Mouse (Mus musculus): Measurements from ENCODE around the gene Cd101. TPM values are rescaled to one million over a fixed set of nuclear protein-coding genes. Genes with fewer than 3 reads are reported as not detected.

The Cd101 gene
- polyA plus RNA-seq, 2 experiments from 2014 or later = 11.3 to 21.4 TPM

DNA sequence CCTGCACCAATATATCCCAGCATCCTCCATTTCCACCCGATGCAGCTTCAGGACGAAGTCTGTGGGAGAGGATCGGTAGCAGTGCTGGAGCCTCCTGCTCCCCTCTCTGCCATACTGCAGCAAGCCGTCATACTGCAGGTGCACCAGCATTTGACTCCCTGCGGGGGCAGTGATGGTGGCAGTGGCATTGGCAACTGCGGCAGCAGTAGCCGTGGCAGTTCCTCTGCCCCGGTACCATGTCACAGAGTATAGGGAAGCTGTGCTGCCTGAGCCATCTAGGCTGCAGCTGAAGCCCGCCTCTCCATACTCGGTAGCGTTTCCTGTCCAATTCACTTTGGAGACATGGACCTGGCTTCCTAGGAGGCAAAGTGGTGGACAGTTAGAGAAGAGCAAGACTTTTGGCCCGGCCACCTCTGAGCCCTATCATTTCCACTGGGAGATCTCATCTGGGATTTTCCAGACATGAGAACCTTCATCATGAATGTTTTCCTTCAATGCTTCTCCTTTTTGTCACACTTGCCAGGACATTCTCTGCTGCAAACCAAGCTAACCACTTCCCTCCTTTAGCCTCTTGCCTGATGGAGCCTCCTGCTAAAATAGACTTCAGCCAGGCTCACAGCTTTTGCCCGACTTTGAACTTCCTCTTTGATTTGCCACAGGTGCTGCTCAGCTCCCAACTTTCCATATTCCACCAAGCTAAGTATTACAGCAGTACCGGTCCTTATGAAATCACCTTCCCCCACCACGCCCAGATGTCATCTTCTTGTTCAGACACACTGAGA lies 25.6 kb downstream of the Cd101 start:
- no peak for ATAC-seq

DNA sequence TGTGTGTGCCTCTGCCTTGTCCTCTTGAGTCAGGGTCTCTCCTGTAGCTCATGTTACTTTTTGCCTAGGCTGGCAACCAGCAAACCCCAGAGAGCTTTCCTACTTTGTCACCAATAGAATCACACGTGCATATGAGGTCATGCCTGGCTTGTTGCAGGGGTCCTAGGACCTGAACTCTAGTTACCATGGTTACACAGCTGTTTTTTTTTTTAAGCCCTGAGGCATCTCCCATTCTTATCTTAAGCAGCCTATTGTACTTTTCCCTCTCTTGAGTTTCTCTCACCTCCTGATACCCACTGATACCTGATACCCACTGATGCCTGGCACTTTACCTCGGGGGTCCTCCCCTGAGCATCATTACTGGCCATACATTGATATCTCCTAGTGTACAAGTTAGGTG lies 29.6 kb downstream of the Cd101 start:
- no peak for ATAC-seq

DNA sequence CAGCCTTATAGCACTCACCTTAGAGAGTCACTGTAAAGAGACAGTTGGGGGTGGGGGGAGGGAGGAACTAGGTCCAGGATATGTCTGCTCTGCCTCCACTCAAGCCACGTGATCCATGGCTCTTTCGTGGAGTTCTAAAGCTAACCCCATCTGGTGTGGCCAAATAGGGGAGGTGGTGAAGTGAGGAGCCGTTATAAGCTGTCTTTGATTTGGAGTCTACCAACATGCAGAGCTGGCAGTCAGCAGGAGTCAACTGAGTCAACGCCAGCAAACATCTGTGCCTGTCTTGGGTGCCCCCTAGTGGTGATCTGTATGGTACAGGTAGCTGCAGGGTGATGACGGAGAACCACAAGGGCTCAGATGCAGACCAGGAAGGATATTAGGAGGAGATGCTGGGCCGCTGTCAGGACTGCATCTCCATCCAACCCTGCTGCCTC lies 30.4 kb downstream of the Cd101 start:
- peak; percentile 96 for ATAC-seq

DNA sequence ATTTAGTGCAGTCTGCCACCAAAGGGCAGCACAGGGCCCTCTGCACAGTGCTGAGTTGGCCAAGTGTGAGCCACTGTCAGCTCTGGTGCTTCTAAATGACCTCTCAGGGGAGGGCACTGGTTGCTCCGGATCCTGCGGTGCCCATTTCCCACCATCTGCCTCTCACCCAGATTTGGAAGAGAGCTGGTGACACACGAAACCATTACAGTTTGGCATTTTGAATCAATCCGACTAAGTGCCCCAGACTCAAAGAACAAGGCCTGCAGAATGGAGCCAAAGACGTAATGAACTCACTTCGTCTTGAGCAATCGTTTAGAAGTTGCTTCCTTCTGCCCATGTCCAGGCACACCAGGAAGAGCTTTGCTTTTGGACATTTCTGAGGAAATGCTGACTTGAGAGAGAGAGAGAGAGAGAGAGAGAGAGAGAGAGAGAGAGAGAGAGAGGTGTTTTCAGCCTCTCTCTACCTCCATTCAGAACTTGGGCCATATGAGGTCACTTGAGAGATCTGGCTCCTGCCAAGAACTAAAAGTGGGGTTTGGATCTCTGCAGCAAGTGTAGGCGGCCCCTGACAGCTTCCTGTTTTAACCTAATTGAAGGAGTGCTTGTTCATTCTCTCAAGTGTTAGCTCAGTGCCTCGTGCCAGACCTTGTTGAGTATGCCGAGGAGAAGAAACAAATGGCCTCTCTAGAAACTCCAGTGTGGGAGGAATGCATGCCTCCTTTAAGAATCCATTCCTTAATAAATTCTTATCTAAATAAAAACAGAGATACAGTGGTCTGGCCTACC lies 31.4 kb downstream of the Cd101 start:
- ATAC-seq = no peak

DNA sequence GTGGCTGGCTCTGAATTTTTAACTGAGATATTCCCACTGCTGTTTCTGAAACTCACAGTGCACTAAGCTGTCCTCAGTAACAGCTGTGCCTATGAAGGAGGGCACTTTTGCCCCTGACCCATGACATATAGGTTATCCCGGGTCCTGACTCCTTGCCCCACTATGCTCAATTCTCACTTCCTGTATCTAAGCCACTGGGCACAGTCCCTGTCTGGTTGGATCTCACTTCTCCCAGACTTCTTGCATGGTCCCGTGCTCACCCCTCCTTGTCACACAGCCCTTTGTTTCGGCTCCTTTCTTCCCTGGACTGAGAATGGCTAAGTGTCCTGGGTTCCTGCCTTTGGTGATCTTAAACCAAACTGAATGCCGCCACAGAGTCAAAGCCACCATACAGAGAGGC lies 35.1 kb downstream of the Cd101 start:
- ATAC-seq = no peak

DNA sequence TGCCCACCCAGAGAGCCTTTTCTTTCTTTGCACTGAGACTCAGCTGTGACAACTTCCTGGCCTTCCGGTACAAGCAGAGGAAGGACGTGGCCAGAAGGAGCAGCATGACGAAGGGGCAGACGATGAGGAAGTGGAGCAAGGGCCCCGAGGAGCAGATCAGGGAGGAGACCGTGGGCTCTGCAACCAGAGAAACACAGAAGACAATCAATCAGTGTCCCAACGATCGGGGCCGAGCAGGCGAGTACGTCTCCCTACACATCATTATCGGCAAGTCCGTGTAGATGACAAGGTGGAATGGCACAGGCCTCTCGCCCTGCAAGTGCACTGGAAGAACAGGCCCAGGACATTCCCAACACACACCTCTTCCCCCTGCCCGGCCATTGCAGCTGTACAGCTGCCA lies 35.6 kb downstream of the Cd101 start:
- ATAC-seq = peak; percentile 42

DNA sequence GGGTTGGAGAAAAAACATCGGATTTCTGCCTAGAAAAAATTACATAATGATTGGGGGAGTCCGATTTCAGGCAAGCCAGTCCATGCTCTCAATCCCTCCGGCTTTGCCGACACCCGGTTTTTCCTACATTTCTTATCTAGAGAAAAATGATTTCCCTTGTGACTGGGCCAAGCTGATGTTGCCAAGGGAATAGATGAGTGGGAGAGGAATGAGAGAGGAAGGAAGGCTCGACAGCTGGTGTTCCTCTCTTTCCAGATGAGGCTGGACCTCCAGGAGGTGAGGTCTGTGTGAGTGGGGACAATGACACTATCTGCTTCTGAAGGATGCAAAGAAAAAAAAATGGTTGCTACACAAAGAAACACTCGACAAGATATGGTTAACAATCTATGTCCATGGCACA lies 36.2 kb downstream of the Cd101 start:
- ATAC-seq = no peak

DNA sequence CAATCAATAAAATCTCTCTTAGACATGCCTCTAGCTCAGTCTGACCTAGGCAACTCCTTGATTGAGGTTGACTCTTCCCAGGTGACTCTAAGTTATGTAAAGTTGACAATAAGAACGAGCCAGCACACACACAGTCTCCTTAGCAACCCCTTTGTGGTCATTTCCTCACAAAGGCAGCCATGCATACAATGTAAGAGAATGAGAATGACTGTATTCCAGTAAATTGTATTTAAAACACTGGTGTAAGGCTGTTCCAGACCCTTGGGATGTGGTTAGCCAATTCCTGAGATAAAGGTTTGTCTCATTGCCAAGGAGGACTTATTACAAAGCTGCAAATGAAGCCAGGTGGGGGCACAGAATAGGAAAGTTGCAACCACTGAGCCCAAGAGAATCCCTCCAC lies 39.1 kb downstream of the Cd101 start:
- ATAC-seq = no peak

DNA sequence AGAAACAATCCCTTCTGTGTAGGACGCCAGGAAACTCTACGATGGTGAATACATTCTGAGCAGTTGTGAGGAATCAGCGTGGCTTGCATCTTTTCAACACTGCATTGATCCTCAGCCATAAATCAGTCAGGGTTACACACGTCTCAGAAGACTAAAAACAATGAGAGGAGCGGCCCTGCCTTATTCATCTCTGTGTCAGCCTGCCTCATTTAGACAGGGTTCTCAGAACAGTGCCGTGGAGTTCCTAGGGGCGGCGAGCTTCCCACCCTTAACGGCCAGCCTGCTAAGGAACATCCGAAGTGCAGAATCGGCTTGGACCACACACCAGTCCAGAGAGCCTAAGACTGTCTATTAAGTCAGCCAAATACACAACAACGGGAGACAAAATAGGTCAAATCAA lies 39.9 kb downstream of the Cd101 start:
- ATAC-seq = no peak

DNA sequence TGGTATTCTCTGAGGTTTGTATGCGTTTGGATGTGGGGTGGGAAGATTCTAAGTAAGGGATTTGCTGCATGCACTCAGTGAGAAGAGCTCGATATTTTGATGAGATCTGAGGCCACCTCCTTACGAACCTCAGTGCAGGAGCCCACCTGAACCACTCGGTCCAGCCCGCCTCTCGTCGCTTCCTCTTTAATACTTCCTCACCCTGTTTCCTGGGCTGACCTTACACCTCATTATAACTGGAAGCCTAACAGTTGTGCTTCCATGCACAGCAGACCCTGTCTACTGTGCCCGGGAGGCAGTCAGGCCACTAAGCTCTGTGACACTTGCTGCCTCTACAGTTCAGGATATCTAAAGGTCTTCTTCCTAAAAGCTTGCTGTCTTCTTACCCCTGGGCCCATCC lies 50.1 kb downstream of the Cd101 start:
- ATAC-seq = no peak

DNA sequence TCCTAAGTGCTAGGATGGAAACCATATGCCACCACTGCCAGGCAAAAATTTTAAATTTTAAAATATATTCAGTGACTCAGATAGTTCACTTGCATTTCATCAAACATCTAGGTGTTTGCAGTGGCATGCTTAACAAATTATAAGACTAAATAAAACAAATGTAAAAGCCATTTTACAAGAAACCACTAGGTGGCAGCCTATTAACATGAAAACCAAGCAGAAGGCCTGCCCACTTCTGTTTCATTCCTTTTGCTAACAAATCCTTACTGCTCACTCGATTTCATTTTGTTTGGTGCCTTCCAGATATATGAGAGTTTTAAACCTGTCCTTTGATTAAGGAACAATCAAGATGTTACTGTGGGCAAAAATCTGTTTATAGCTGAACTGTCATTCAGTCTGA lies 55.5 kb downstream of the Cd101 start:
- no peak for ATAC-seq

DNA sequence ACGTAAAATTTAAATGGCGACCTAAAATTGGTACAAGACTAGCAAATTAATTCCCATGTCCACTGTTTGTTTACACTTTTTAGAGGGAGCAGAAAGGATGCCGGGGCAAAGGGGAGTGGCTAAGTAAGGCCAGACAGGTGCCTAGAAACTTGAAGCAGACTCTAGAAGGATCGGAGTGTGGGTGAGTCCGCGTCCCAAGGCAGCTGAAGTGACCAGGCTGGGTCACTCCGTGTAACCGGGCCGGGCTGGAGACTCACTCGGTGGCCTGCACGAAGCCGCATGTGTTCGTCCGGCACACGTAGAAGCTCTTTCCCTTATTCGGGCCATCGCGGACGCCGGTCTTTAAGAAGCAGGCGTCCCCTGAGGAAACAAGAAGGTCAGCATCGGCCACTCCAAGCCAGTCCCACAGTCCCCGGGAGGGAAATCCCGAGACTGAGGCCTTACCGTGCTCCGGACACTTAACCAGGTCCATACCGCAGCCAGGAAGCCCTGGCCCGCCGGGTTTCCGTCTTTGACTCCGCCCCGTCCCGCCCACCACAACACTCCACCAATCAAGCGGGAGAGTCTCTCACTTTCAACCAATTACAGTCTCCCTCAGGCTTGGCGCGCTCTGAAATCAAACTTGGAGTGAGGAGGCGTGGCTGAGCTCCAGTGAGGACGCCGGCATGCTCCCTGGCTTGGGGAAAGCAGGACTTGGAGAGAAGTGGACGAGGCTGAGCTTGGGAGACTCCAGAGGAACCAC lies 60.0 kb downstream of the Cd101 start, which contains the start of gene Ttf2:
TSS of gene Ttf2 (minus strand) at position 488 of the 742 bp plus-strand sequence.
- ATAC-seq = peak; percentile 100

DNA sequence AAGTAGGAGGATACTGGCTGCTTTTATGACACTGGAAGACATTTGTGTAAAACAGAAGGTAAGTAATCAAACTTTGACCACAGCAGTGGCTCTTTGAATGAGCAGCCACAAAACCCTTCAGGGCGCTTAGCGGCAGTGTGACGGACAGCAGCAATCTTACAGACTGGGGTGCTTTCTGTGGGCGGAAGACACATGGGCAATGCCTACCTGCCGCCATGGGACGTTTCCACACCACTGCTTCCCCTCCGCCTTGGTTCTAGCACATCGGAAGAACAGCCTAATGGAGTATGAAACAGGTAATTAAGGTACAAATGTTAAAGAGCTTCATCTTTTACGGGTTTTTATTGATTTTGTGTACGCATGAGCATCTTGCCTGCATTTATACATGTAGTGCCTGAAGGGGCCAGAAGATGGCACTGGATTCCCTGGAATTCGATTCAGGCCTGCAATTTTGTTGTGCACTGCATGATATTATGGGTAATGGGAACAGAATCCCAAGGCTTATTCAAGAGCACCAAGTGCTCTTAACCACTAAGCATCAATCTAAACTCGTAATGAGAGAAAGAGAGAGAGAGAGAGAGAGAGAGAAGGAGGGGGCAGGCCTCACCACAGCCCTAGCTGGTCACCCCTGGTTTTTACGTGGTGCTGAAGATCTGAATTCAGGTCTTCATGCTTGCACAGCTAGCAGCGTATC lies 65.4 kb downstream of the Cd101 start:
- ATAC-seq = no peak

DNA sequence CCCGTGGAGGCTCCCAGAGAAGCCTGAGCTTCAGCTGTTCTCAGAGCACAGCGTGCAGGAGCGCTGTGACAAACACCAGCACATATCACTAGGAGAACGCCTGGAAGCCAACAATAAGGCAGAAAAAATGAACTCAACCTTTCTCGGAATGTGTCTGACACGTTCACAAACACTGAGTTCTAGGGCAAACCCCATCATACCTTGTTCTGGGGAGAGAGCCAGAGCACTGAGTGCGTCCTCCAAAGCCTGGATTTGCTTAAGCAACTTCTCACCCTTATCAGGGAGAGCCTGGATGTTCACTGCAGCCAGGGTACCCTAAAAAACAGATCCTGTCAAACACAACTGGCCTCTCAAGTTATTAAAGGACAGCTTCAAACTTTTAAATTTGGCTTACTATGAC lies 67.9 kb downstream of the Cd101 start:
- ATAC-seq = no peak

DNA sequence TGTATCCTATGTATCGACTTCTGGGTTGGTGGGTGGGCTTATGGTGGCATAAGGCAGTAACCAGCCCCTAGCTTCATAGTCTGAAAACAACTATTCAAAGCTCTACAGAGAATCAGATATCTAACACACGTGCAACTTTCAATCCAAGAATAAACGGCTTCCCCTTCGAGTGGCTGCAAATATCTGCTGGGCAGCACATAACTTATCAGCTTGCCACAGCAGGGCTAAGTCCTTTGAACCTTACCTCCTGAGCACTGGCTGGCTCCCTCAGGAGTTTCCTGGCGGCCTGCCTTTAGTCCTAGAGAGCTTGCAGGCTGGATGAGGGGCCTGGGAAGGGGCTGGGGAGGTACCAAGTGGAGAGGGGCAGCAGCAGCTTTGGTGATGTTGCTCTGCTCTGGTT lies 68.3 kb downstream of the Cd101 start:
- ATAC-seq = no peak

DNA sequence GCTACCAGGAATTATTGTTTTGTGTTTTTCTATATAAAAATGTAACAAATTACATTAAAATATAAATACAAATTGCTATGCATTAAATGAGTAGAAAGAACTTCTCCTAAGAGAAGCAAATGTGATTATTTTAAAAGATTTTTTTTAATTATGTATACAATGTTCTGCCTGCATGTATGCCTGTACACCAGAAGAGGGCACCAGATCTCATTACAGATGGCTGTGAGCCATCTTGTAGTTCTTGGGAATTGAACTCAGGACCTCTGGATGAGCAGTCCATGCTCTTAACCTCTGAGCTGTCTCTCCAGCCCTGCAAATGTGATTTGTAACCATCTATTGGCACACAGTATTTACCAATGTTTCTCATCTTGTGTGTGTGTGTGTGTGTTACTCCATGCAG lies 74.7 kb downstream of the Cd101 start:
- no peak for ATAC-seq

DNA sequence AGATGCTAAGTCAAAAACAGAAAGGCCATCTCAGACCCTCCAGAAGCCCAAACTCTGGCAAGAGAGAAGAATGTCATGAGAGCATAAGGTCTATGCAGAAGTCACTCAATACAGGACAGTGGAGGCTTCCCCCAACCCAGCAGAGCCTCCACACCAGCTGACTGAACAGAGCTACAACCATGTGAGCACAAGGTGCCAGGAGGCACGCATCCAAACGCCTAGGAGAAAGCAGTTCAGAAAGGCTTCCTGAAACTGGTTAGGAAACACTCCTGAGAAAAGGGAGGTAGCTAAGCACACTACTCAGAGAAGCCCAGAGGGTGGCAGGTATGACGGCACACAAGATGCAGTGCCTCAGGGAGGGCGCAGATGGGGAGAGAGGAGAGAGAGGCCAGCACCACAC lies 77.8 kb downstream of the Cd101 start:
- ATAC-seq = no peak

DNA sequence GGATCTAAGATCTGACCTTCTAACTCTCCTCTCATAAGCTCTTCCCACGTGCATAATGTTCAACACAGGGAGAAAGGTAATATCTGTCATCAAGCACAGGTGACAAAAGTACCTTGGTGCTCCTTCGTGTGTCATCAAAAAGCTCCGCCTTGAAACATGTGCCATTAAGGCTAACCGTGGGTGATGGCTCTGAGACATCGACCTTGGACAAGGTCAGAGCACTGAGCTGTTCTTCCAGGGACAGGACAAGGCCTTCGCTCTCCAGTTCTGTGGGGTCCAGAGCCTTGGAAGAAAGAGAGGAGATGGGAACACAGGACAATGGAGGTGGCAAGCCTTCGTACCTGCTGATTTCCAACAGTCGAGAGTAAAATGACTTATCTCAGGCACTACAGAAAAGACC lies 82.1 kb downstream of the Cd101 start:
- ATAC-seq = no peak
